Mouse (Mus musculus) limb, embryonic 14.5 days (tissue): ENCODE data around the gene Dpf1. TPM values are rescaled to one million over a fixed set of nuclear protein-coding genes. Genes with fewer than 3 reads are reported as not detected.

ENCODE experiments used
- ATAC-seq: fragments of 200-750 bp; cut with Nextera tagmentation; 2 replicates; pipeline ENCODE4 v1.8.0; 2017; ENCODE audit warnings: low read depth, moderate number of reproducible peaks, moderate TSS enrichment; ENCODE audit not compliant: low FRiP score
- DNase-seq: peaks from one replicate; pipeline ENCODE4 v3.0.0-alpha.2; 2015; ENCODE audit warnings: low spot score
- H3K27ac ChIP-seq: fragments of 300-500 bp; sonication (generic); replicated peaks from 2 replicates; pipeline ENCODE4 v1.5.1; 2014; ENCODE audit warnings: low read depth, mild to moderate bottlenecking, low read length, moderate library complexity, mixed read lengths
- H3K27me3 ChIP-seq: fragments of 300-500 bp; sonication (generic); 2 replicates; pipeline ENCODE4 v1.6.1; 2014; ENCODE audit warnings: low read length, mixed read lengths; ENCODE audit not compliant: control insufficient read depth, insufficient read depth
- H3K36me3 ChIP-seq: fragments of 300-500 bp; sonication (generic); 2 replicates; pipeline ENCODE4 v1.6.1; 2014; ENCODE audit warnings: mild to moderate bottlenecking, low read length, moderate library complexity, mixed read lengths; ENCODE audit not compliant: control insufficient read depth, insufficient read depth
- H3K4me1 ChIP-seq: fragments of 300-500 bp; sonication (generic); 2 replicates; pipeline ENCODE4 v1.6.1; 2014; ENCODE audit warnings: antibody characterized with exemption, low read length, mixed read lengths; ENCODE audit not compliant: control insufficient read depth, insufficient read depth
- H3K4me2 ChIP-seq: fragments of 300-500 bp; sonication (generic); replicated peaks from 2 replicates; pipeline ENCODE4 v1.6.1; 2014; ENCODE audit warnings: low read depth, mild to moderate bottlenecking, low read length, moderate library complexity; ENCODE audit not compliant: severe bottlenecking
- H3K4me3 ChIP-seq: fragments of 300-500 bp; sonication (generic); replicated peaks from 2 replicates; pipeline ENCODE4 v1.5.1; 2014; ENCODE audit warnings: low read length
- H3K9ac ChIP-seq: fragments of 300-500 bp; sonication (generic); 2 replicates; pipeline ENCODE4 v1.6.1; 2014; ENCODE audit warnings: mild to moderate bottlenecking, low read depth, low read length, moderate library complexity; ENCODE audit not compliant: severe bottlenecking
- H3K9me3 ChIP-seq: fragments of 300-500 bp; sonication (generic); 2 replicates; pipeline ENCODE4 v1.6.1; 2016; ENCODE audit warnings: low read length; ENCODE audit not compliant: control insufficient read depth
- POLR2A ChIP-seq: fragments of 200-500 bp; IDR thresholded peaks from 2 replicates; pipeline ENCODE4 v1.8.0; 2012; ENCODE audit warnings: inconsistent platforms, mild to moderate bottlenecking, moderate library complexity, borderline replicate concordance; ENCODE audit not compliant: insufficient read depth, insufficient read length; ENCODE audit errors: extremely low read depth
- WGBS: fragments of 180-500 bp; shearing (Covaris S2); extraction: QIAGEN DNeasy Blood & Tissue Kit; methylation state at CpG from one replicate; pipeline ENCODE4 v1.1.7; 2014; 5-methylcytosine and 5-hydroxymethylcytosine counted together
- polyA plus RNA-seq, 2 experiments: library from polyadenylated mRNA; depleted of rRNA in 1 of 2; stranded (reverse) in 1 of 2; unstranded in 1 of 2; fragments of >200 nt; fragmentation: Nextera tagmentation in 1 of 2; extraction: Ambion mirVana in 1 of 2; gene quantifications; 2 replicates each; pipeline versions ENCODE4 v1.2.1 to v1.2.3; 2012 to 2014

Gene Dpf1
- polyA plus RNA-seq, 2 experiments: 10.7 to 13.2 TPM

DNA sequence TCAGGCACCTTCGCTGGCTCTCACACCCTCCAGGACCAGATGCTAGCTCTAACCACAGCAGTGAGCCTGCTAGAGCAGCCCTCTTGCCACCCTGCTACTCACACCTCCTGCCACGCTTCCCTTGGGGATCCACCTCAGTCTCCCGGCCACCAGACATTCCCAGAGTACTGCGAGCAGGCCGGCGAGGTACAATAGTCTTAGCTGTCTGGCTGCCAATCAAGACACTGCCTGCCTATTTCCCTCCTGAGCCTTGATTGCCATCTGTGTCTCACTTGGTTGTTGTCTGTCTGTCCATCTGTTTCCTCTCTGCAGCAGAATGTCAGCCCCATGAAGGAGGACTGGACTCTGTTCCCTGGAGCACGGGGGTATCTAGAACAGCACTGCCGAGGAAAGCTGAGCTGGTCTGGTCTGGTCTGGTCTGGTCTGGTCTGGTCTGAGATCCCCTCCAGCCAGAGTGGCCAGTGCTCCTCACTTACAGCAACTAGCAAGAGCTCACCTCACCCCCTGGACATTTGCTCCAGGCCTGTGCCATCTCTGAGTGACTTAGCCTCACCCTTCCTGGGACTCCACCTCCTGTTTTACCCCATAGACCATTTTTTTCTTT is 38.8 kb downstream of the Dpf1 start:
- DNase-seq (no peak), ATAC-seq (no peak)
- H3K27me3 ChIP-seq: no peaks in the 10 kb centered on the region
- TF ChIP-seq POLR2A: no peak
- no peak overlapping the region for H3K4me3 ChIP-seq
- 53% methylated on average over 8 of the region's 8 CpGs for WGBS
- no peak overlapping the region for H3K9ac ChIP-seq
- H3K9me3 ChIP-seq: no peaks in the 10 kb centered on the region
- H3K36me3 ChIP-seq: peaks cover 16% of the 10 kb centered on the region; the same call in 1 of the 2 replicates
- H3K4me1 ChIP-seq: 0 out of 2 replicates have a peak, but pooled peaks cover 4% of the 10 kb centered on the region
- H3K27ac ChIP-seq: 0 out of 2 replicates have a peak overlapping the region, but pooled peaks have one; percentile 33
- H3K4me2 ChIP-seq: no peak overlapping the region

DNA sequence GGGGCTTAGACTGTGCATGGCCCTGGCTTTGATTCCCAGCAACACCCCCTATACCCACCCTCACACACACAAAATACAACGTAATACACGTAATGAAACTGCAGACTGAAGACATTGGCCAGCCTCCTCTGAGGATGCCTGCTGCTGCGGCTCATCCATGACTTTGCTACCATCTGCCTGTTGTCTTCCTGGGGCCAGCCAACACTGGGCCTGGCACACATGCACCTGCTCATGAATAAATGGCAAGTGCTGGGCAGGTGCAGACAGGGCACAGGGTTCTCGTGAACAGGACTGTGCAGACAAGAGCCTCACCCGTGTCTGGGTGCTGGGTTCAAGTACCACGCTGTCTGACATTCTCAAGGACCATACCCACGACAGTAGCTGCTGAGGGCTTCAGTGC is 40.0 kb downstream of the Dpf1 start:
- 90% methylated on average over 7 of the region's 7 CpGs for WGBS
- no peak overlapping the region for H3K4me3 ChIP-seq

DNA sequence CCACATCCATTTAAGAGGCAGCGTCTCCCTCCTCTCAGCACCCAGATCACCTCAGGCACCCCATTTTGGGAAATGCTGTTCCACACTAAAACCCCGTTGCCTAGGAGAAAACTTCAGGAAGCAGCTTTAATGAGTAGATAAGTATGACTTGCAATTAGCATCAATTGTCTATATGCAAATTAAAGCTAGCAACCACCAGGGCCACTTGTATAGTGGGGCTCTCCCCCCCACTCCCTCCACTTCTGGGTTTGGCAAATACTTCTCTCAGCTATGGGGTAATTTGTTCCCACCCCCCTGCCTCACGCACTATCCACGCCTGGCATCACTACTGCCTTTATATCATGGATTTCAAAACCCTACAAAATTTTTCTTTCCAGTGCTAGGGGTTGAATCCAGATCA is 41.8 kb downstream of the Dpf1 start:
- ATAC-seq (no peak), DNase-seq (no peak)
- Histone ChIP-seq H3K9ac (no peak overlapping the region), H3K4me3 (no peak overlapping the region), H3K4me1 (0 out of 2 replicates have a peak, but pooled peaks cover 4% of the 10 kb centered on the region), H3K36me3 (peaks cover 36% of the 10 kb centered on the region), H3K9me3 (no peaks in the 10 kb centered on the region), H3K4me2 (no peak overlapping the region), H3K27ac (no peak overlapping the region), H3K27me3 (no peaks in the 10 kb centered on the region)
- TF ChIP-seq POLR2A: no peak
- WGBS: 85% methylated on average over 4 of the region's 4 CpGs

More for the DNA sequence above, 40.0 kb downstream of the Dpf1 start:
- no peak for TF ChIP-seq POLR2A
- Histone ChIP-seq H3K9me3 (no peaks in the 10 kb centered on the region), H3K27ac (no peak overlapping the region), H3K9ac (no peak overlapping the region), H3K4me1 (0 out of 2 replicates have a peak, but pooled peaks cover 4% of the 10 kb centered on the region), H3K27me3 (no peaks in the 10 kb centered on the region), H3K4me2 (no peak overlapping the region), H3K36me3 (peaks cover 20% of the 10 kb centered on the region)
- DNase-seq (no peak), ATAC-seq (no peak)

DNA sequence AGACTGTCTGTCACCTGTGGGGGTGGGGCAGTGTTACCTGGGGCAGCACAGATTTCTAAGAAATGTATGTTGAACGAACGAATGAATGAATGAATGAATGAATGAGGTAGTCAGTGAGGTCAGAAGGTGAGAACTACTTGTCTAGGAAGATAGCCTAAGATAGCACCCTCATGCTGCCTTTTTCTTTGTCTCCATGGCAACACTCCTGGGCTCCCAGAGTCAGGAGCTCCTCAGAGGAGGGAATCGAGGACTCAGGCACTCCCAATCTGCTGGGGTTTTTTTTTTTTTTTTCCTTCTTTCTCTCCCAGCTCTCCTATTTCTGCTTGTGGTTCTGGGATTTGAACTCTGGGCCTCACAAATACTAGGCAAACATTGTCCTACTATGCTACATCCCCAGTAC is 42.5 kb downstream of the Dpf1 start:
- Histone ChIP-seq H3K4me2 (no peak overlapping the region), H3K9ac (no peak overlapping the region), H3K9me3 (no peaks in the 10 kb centered on the region), H3K27ac (no peak overlapping the region), H3K4me1 (0 out of 2 replicates have a peak, but pooled peaks cover 4% of the 10 kb centered on the region), H3K4me3 (no peak overlapping the region), H3K36me3 (peaks cover 43% of the 10 kb centered on the region), H3K27me3 (no peaks in the 10 kb centered on the region)
- no peak for ATAC-seq
- 65% methylated on average over 3 of the region's 3 CpGs for WGBS
- TF ChIP-seq POLR2A: no peak
- DNase-seq: no peak

DNA sequence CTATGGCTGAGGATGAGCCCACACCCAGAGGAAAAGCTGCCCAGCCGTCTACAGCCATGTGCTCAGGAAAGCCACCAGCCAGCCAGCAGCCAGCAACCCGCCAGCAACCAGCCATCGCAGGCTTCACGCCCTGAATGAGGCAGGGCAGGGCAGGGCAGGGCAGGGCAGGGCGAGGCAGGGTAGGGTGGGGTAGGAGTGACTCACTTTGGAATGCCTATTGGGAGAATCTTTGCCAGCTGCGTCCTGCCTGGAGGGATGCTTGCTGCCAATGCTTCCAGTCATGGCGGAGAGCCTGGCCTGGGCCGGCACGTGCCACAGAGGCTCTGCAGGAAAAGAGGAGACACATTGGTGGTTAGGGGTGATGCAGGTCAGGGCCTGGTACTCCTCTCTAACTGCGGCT is 46.7 kb downstream of the Dpf1 start:
- Histone ChIP-seq H3K9me3 (no peaks in the 10 kb centered on the region), H3K4me2 (no peak overlapping the region), H3K27me3 (no peaks in the 10 kb centered on the region), H3K4me3 (no peak overlapping the region), H3K27ac (no peak overlapping the region), H3K36me3 (peaks cover 46% of the 10 kb centered on the region), H3K4me1 (no peaks in the 10 kb centered on the region), H3K9ac (no peak overlapping the region)
- no peak for TF ChIP-seq POLR2A
- ATAC-seq (no peak), DNase-seq (no peak)
- 80% methylated on average over 10 of the region's 10 CpGs for WGBS

DNA sequence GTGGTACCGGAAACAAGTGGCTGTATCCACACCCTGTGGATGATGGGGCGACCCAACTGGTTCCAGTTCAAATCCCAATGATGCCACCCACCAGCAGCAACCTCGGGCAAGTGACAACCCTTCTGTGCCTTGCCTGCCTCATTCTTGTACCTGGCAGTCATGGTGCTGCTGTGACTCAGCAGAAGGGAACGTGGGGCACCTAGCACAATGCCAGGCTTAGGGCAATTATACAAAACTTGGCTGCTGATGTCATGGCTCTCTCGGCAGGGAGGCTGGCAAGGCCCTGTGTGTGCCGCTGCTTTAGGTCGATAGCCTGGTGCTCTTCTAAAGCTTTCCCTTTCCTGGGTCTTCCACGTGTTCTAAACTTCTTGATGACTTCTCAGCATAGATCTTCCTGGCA is 48.5 kb downstream of the Dpf1 start:
- DNase-seq (no peak), ATAC-seq (no peak)
- WGBS: 89% methylated on average over 8 of the region's 8 CpGs
- Histone ChIP-seq H3K4me1 (no peaks in the 10 kb centered on the region), H3K36me3 (peaks cover 47% of the 10 kb centered on the region), H3K4me2 (no peak overlapping the region), H3K9me3 (no peaks in the 10 kb centered on the region), H3K4me3 (no peak overlapping the region), H3K27me3 (no peaks in the 10 kb centered on the region), H3K9ac (no peak overlapping the region), H3K27ac (no peak overlapping the region)
- no peak for TF ChIP-seq POLR2A
